Mouse (Mus musculus): ENCODE data around the gene Mmp11. TPM values are rescaled to one million over a fixed set of nuclear protein-coding genes. Genes with fewer than 3 reads are reported as not detected.

Gene Mmp11
- polyA plus RNA-seq, 1 experiment from 2014 or later = 25.4 TPM

DNA sequence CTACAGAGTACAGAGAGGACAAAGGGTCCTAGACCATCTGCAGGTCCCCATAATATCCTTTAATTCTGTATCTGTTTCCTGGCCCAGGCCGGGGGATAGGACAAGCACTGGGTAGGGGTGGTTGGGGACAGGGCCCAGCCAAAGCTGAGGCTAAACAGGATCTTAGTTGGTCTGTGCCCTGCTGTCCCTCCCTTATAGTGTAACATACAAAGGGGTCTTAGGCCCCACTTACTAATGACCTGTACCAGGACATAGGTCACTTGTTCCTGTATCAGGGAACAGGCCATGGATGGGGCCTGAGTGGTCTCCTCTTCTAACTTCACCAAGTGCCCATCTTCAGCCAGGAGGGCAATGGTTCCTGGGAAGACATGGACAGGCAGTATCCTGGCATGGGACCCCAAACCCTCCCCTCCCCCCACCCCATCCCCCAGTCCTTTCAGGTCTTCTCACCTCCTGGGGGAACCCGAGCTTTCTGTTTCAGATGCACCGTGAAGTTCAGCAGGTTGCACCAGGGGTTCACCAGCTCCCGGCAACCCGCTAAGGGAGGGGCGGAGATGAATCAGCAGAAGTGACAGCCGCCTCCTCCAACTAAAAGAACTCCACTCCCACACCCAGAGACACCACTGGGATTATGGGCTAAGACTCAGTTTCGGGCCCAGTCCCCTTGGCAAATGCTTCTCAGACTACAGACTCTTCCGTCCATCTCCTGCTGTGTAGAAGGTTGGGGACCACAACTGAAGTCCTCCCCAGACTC is 3.4 kb upstream of the Mmp11 start:
- Histone ChIP-seq H3K9me3 (ENCODE audit: control insufficient read depth, low read length) (no peaks in the 10 kb centered on the region), H3K4me1 (ENCODE audit: control insufficient read depth, insufficient read depth, low read length) (peaks cover 11% of the 10 kb centered on the region), H3K9ac (ENCODE audit: low read depth, low read length) (no peak overlapping the region), H3K4me2 (ENCODE audit: low read depth, low read length) (no peak overlapping the region), H3K36me3 (ENCODE audit: control insufficient read depth, insufficient read depth, low read length) (no peaks in the 10 kb centered on the region), H3K27ac (ENCODE audit: low read length) (no peak overlapping the region), H3K4me3 (ENCODE audit: low read length) (no peak overlapping the region), H3K27me3 (replicated peaks; ENCODE audit: control insufficient read depth, insufficient read depth, low read length) (0 out of 2 replicates have a peak, but pooled peaks cover 3% of the 10 kb centered on the region)
- no peak for ATAC-seq
- 62% methylated on average over 9 of the region's 9 CpGs for WGBS

DNA sequence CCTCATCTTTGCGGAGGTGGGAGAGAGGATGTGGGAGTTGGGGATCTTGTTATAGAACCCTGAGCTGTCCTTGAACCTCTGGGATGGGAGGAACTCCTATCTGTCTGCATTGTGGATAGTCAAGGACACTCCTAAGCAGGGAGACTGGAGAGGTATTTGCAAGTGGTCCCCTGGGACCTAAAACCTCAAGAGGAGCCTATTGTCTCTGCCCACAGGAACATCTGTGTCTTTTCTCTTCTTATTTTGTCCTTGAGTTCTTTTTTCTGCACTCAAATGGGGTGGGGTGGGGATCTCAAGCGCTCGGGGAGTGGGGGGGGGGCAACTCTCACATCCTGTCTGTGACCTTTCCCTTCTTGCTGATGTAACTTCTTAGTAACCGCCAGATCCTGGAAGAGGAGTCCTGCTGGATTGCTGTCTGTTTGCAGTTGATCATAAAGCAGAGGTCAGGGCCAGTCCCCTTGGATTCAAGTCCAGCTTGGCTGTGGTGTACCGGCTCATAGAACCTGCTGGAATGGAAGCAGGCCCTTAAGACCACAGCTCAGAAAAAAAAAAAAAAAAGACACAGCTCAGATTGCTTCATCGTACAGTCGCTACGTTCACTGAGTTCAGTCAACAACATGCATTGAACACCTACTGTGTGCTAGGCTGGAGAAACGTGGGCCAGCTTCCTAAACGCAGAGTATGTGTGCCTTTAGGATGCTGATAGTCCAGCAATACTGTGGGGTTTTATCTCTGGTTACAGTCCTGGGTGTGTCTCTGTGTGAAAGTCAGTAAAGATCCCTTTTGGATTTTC is 1.8 kb upstream of the Mmp11 start:
- Histone ChIP-seq H3K36me3 (ENCODE audit: control insufficient read depth, insufficient read depth, low read length) (no peaks in the 10 kb centered on the region), H3K27me3 (replicated peaks; ENCODE audit: control insufficient read depth, insufficient read depth, low read length) (0 out of 2 replicates have a peak, but pooled peaks cover 3% of the 10 kb centered on the region), H3K9ac (ENCODE audit: low read depth, low read length) (0 out of 2 replicates have a peak overlapping the region, but pooled peaks have one; percentile 20), H3K4me3 (ENCODE audit: low read length) (no peak overlapping the region), H3K4me2 (ENCODE audit: low read depth, low read length) (peak overlapping the region; percentile 72; the same call in 1 of the 2 replicates), H3K9me3 (ENCODE audit: control insufficient read depth, low read length) (no peaks in the 10 kb centered on the region), H3K4me1 (ENCODE audit: control insufficient read depth, insufficient read depth, low read length) (peaks cover 9% of the 10 kb centered on the region), H3K27ac (ENCODE audit: low read length) (no peak overlapping the region)
- 47% methylated on average over 10 of the region's 10 CpGs for WGBS
- ATAC-seq = no peak

DNA sequence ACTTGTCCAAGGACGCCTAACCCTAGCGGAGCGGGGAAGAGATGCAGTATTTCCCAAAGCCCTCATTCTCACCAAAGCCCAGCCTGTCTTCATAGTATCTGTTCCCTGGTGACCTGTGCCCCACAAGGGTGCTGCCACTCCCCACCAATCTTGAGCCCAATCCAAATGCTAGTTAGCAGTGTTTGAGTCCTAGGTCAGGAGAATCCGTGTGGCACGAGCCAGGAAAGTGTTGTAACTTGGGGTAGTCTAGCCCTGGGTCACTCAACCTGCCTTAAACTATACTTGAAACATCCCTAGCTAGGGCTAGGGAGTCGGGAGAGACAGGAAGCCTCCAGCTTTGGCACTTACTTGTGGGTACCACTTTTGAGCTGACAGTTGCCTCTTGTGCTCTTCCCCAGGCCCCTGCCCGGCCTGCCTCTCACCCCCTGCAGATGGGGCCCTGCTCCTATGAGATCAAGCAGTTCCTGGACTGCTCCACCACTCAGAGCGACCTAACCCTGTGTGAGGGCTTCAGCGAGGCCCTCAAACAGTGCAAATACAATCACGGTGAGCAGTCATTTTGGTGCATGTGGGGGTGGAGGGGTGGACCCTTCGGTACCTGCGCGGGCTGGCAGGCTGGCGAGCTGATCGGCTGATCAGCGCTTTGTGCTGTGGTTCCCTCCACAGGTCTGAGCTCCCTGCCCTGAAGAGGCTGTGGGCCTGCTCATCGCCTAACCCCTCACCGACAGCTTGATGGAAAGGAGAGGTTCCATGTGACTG is 792 bp upstream of the Mmp11 start:
- peak overlapping the region; percentile 49 for H3K9ac ChIP-seq (ENCODE audit: low read depth, low read length)
- peak overlapping the region; percentile 79 for H3K4me3 ChIP-seq (ENCODE audit: low read length)
- peak overlapping the region; percentile 72 for H3K4me2 ChIP-seq (ENCODE audit: low read depth, low read length)
- H3K9me3 ChIP-seq (ENCODE audit: control insufficient read depth, low read length) = no peaks in the 10 kb centered on the region
- H3K4me1 ChIP-seq (ENCODE audit: control insufficient read depth, insufficient read depth, low read length) = peaks cover 16% of the 10 kb centered on the region
- peaks cover 3% of the 10 kb centered on the region; the same call in 1 of the 2 replicates for H3K27me3 ChIP-seq (replicated peaks; ENCODE audit: control insufficient read depth, insufficient read depth, low read length)
- no peak for ATAC-seq
- H3K36me3 ChIP-seq (ENCODE audit: control insufficient read depth, insufficient read depth, low read length) = no peaks in the 10 kb centered on the region
- 50% methylated on average over 18 of the region's 18 CpGs for WGBS
- no peak overlapping the region for H3K27ac ChIP-seq (ENCODE audit: low read length)

DNA sequence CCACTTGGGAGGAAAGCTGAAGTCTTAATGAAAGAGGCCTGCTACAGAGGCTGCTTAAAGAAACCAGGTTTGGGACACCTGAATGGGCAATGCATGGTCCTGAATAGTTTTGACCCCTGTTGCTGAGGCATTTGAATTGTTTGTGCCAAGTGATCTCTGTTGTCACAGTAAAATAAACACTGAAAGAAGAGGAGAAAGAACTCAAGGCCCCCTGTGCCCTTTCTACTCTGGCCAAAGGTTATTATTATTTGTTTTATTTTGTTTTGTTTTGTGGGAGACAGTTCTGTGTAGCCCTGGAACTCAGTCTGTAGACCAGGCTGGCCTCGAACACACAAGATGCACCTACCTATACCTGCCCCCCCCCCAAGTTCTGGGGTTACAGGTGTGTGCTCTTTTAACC is 1.3 kb downstream of the Mmp11 start:
- WGBS = 64% methylated on average over 1 of the region's 1 CpGs
- ATAC-seq = no peak
- Histone ChIP-seq H3K4me3 (ENCODE audit: low read length) (no peak overlapping the region; the same call in 1 of the 2 replicates), H3K27ac (ENCODE audit: low read length) (no peak overlapping the region), H3K4me1 (ENCODE audit: control insufficient read depth, insufficient read depth, low read length) (peaks cover 35% of the 10 kb centered on the region), H3K9ac (ENCODE audit: low read depth, low read length) (no peak overlapping the region), H3K27me3 (replicated peaks; ENCODE audit: control insufficient read depth, insufficient read depth, low read length) (peaks cover 3% of the 10 kb centered on the region; the same call in 1 of the 2 replicates), H3K4me2 (ENCODE audit: low read depth, low read length) (peak overlapping the region; percentile 72), H3K36me3 (ENCODE audit: control insufficient read depth, insufficient read depth, low read length) (no peaks in the 10 kb centered on the region), H3K9me3 (ENCODE audit: control insufficient read depth, low read length) (no peaks in the 10 kb centered on the region)

GRCm38 (mm10) chr10:75932891-75933290 is 3.4 kb downstream of the Mmp11 start, which contains the start of gene Chchd10:
Chchd10 (plus strand) TSS chr10:75933130.
- H3K4me1 ChIP-seq (ENCODE audit: control insufficient read depth, insufficient read depth, low read length) = peaks cover 36% of the 10 kb centered on the region
- peak within 1 kb of the TSS; percentile 87 for H3K9ac ChIP-seq (ENCODE audit: low read depth, low read length)
- no peaks in the 10 kb centered on the region for H3K9me3 ChIP-seq (ENCODE audit: control insufficient read depth, low read length)
- peaks cover 3% of the 10 kb centered on the region; the same call in 1 of the 2 replicates for H3K27me3 ChIP-seq (replicated peaks; ENCODE audit: control insufficient read depth, insufficient read depth, low read length)
- WGBS = 39% methylated on average over 6 of the region's 6 CpGs
- H3K4me2 ChIP-seq (ENCODE audit: low read depth, low read length) = peak within 1 kb of the TSS; percentile 98
- peak within 1 kb of the TSS; percentile 67 for H3K4me3 ChIP-seq (ENCODE audit: low read length)
- ATAC-seq = no peak
- no peaks in the 10 kb centered on the region for H3K36me3 ChIP-seq (ENCODE audit: control insufficient read depth, insufficient read depth, low read length)
- no peak within 1 kb of the TSS; the same call in 1 of the 2 replicates for H3K27ac ChIP-seq (ENCODE audit: low read length)

- 2% methylated on average over 26 of the region's 44 CpGs for WGBS
- H3K36me3 ChIP-seq (ENCODE audit: control insufficient read depth, insufficient read depth, low read length) = no peaks in the 10 kb centered on the region
- H3K27ac ChIP-seq (ENCODE audit: low read length) = no peak overlapping the region; the same call in 1 of the 2 replicates
- H3K4me3 ChIP-seq (ENCODE audit: low read length) = peak overlapping the region; percentile 67
- H3K9ac ChIP-seq (ENCODE audit: low read depth, low read length) = peak overlapping the region; percentile 87
- H3K27me3 ChIP-seq (replicated peaks; ENCODE audit: control insufficient read depth, insufficient read depth, low read length) = peaks cover 3% of the 10 kb centered on the region; the same call in 1 of the 2 replicates
- peaks cover 36% of the 10 kb centered on the region for H3K4me1 ChIP-seq (ENCODE audit: control insufficient read depth, insufficient read depth, low read length)
- H3K4me2 ChIP-seq (ENCODE audit: low read depth, low read length) = peak overlapping the region; percentile 98
- no peaks in the 10 kb centered on the region for H3K9me3 ChIP-seq (ENCODE audit: control insufficient read depth, low read length)
- peak; percentile 61 for ATAC-seq
Measured at GRCm38 (mm10) chr10:75932081-75932678, 4.1 kb downstream of the Mmp11 start.

- Histone ChIP-seq H3K27ac (ENCODE audit: low read length) (no peak overlapping the region), H3K4me1 (ENCODE audit: control insufficient read depth, insufficient read depth, low read length) (peaks cover 32% of the 10 kb centered on the region), H3K4me2 (ENCODE audit: low read depth, low read length) (peak overlapping the region; percentile 98; the same call in 1 of the 2 replicates), H3K9ac (ENCODE audit: low read depth, low read length) (no peak overlapping the region), H3K27me3 (replicated peaks; ENCODE audit: control insufficient read depth, insufficient read depth, low read length) (peaks cover 3% of the 10 kb centered on the region; the same call in 1 of the 2 replicates), H3K9me3 (ENCODE audit: control insufficient read depth, low read length) (no peaks in the 10 kb centered on the region), H3K4me3 (ENCODE audit: low read length) (peak overlapping the region; percentile 67), H3K36me3 (ENCODE audit: control insufficient read depth, insufficient read depth, low read length) (no peaks in the 10 kb centered on the region)
- WGBS = 19% methylated on average over 7 of the region's 7 CpGs
- no peak for ATAC-seq
Measured at GRCm38 (mm10) chr10:75931311-75931710, 5.0 kb downstream of the Mmp11 start.

DNA sequence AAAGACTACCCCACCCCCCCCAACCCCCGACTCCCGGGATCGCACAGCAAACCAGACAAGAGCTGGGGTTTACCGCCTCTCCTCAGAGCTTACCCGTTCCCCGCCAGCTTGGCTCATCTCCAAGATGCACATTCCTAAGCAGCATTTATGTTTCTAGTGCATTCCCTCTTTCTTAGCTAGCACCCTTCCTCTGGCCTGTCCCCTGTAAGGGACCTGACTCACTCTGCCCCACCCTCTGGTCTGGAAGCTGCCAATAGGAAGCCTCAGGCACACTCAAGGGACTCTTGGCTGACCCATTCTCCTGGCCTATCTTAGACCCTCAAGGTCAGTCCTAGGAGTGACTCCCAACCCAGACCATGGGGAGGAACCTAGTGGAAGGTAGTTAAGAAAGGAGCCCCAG is 6.0 kb downstream of the Mmp11 start:
- Histone ChIP-seq H3K4me3 (ENCODE audit: low read length) (no peak overlapping the region), H3K27ac (ENCODE audit: low read length) (no peak overlapping the region), H3K9me3 (ENCODE audit: control insufficient read depth, low read length) (no peaks in the 10 kb centered on the region), H3K9ac (ENCODE audit: low read depth, low read length) (no peak overlapping the region), H3K4me2 (ENCODE audit: low read depth, low read length) (peak overlapping the region; percentile 13; the same call in 1 of the 2 replicates), H3K27me3 (replicated peaks; ENCODE audit: control insufficient read depth, insufficient read depth, low read length) (no peaks in the 10 kb centered on the region; the same call in 1 of the 2 replicates), H3K4me1 (ENCODE audit: control insufficient read depth, insufficient read depth, low read length) (peaks cover 31% of the 10 kb centered on the region), H3K36me3 (ENCODE audit: control insufficient read depth, insufficient read depth, low read length) (no peaks in the 10 kb centered on the region)
- no peak for ATAC-seq
- 18% methylated on average over 6 of the region's 6 CpGs for WGBS

All from intestine, embryonic 16.5 days (tissue).